Mouse (Mus musculus) myocyte (in vitro differentiated cells): ENCODE results near the gene Sel1l. TPM values are rescaled to one million over a fixed set of nuclear protein-coding genes. Genes with fewer than 3 reads are reported as not detected.

Experiments
- H3K27me3 ChIP-seq: one replicate; pipeline ENCODE4 v1.6.1; 2011; ENCODE audit not compliant: control insufficient read depth, insufficient read depth, insufficient read length
- H3K36me3 ChIP-seq: one replicate; pipeline ENCODE4 v1.6.1; 2011; ENCODE audit not compliant: control insufficient read depth, insufficient read depth
- H3K4me2 ChIP-seq: one replicate; pipeline ENCODE4 v1.6.1; 2011; ENCODE audit warnings: low read depth, control low read depth
- H3K4me3 ChIP-seq: one replicate; pipeline ENCODE4 v1.5.1; 2011; ENCODE audit warnings: mild to moderate bottlenecking, control low read depth, moderate library complexity
- H3K79me2 ChIP-seq: one replicate; pipeline ENCODE4 v1.6.1; 2011; ENCODE audit not compliant: control insufficient read depth, insufficient read depth
- H3ac ChIP-seq: one replicate; pipeline ENCODE4 v1.6.1; 2011; ENCODE audit not compliant: control insufficient read depth, insufficient read length
- CEBPB ChIP-seq: IDR thresholded peaks from 2 replicates; pipeline ENCODE4 v1.6.1; 2011; ENCODE audit warnings: mild to moderate bottlenecking, moderate library complexity; ENCODE audit not compliant: poor library complexity, insufficient read depth, severe bottlenecking
- E2F4 ChIP-seq: IDR thresholded peaks from one replicate; pipeline ENCODE4 v1.6.1; 2011; ENCODE audit warnings: mild to moderate bottlenecking, control low read depth, moderate library complexity; ENCODE audit not compliant: insufficient read depth
- MAX ChIP-seq: IDR thresholded peaks from one replicate; pipeline ENCODE4 v1.6.1; 2011; ENCODE audit warnings: low read depth, mild to moderate bottlenecking, control low read depth
- MYOD1 ChIP-seq, 3 experiments: IDR thresholded peaks; one replicate each; pipeline ENCODE4 v1.6.1; 2011; ENCODE audit warnings: control low read depth in 2 of 3, low read depth in 2 of 3, mild to moderate bottlenecking in 2 of 3, moderate library complexity in 1 of 3; ENCODE audit not compliant: insufficient read length in 2 of 3, control insufficient read depth in 1 of 3
- MYOG ChIP-seq, 3 experiments: IDR thresholded peaks; one replicate each; pipeline ENCODE4 v1.6.1; 2011; ENCODE audit warnings: control low read depth in 2 of 3, low read depth in 2 of 3, mild to moderate bottlenecking in 2 of 3; ENCODE audit not compliant: insufficient read length in 2 of 3, control insufficient read depth in 1 of 3, insufficient read depth in 1 of 3
- POLR2A ChIP-seq: IDR thresholded peaks from one replicate; pipeline ENCODE4 v1.6.1; 2011; ENCODE audit warnings: low read depth, mild to moderate bottlenecking, control low read depth, moderate library complexity; ENCODE audit not compliant: insufficient read length
- POLR2AphosphoS2 ChIP-seq: IDR thresholded peaks from one replicate; pipeline ENCODE4 v1.6.1; 2011; ENCODE audit warnings: low read depth, control low read depth; ENCODE audit not compliant: insufficient read length
- REST ChIP-seq: IDR thresholded peaks from one replicate; pipeline ENCODE4 v1.6.1; 2011; ENCODE audit warnings: mild to moderate bottlenecking, control low read depth, moderate library complexity; ENCODE audit not compliant: insufficient read depth, insufficient read length
- SRF ChIP-seq: IDR thresholded peaks from one replicate; pipeline ENCODE4 v1.6.1; 2011; ENCODE audit warnings: low read depth; ENCODE audit not compliant: control insufficient read depth, insufficient read length
- TCF12 ChIP-seq: IDR thresholded peaks from one replicate; pipeline ENCODE4 v1.6.1; 2011; ENCODE audit warnings: mild to moderate bottlenecking, control low read depth; ENCODE audit not compliant: poor library complexity, insufficient read depth, severe bottlenecking
- TCF3 ChIP-seq: IDR thresholded peaks from one replicate; pipeline ENCODE4 v1.6.1; 2011; ENCODE audit warnings: low read depth, control low read depth; ENCODE audit not compliant: insufficient read length
- USF1 ChIP-seq: IDR thresholded peaks from one replicate; pipeline ENCODE4 v1.6.1; 2011; ENCODE audit warnings: low read depth, mild to moderate bottlenecking, control low read depth, moderate library complexity
- polyA plus RNA-seq: library from polyadenylated mRNA; unstranded; fragments of >200 nt; fragmentation: generic; extraction: Trizol; gene quantifications from one replicate; pipeline ENCODE4 v1.2.1, GENCODE M21; 2012; ENCODE audit warnings: missing spikeins

The Sel1l gene
- polyA plus RNA-seq = 54.2 TPM

DNA sequence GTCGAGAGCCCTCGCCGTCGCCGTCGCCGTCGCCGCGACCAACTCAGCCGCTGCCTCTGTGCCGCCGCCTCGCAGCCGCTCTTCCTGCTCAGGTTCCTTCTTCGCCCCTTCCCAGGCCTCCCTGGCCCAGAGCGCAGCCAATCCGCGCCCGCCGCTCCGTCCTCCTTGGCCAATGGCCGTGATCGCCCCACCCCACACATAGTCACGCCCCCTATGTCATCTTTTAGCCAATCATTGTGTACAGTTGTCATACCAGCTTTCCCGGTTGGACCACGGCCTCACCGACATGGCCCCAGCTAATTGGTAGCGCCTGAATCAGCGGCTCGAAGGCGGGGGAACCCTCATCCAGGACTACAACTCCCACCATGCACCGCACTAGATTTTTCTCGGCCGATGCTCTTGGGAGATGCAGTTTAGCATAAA is at the start of gene Sel1l:
TSS of gene Sel1l (minus strand) at position 113 of the 423 bp plus-strand sequence.
- Histone ChIP-seq H3K27me3 (peaks cover under 1% of the 10 kb centered on the region), H3K36me3 (no peaks in the 10 kb centered on the region), H3K4me3 (peak within 1 kb of the TSS; percentile 51), H3ac (peak within 1 kb of the TSS; percentile 63), H3K79me2 (peaks cover 28% of the 10 kb centered on the region), H3K4me2 (peak within 1 kb of the TSS; percentile 74)
- TF ChIP-seq REST (peak; percentile 1), MYOG (IDR thresholded peaks at IDR 0.05; ENCODE audit: control insufficient read depth in 1 of 3, insufficient read depth in 1 of 3, insufficient read length in 2 of 3, low read depth in 2 of 3) (no peak), POLR2A (peak; percentile 100), CEBPB (no peak), SRF (peak; percentile 50), MYOD1 (IDR thresholded peaks at IDR 0.05; ENCODE audit: control insufficient read depth in 1 of 3, insufficient read length in 2 of 3, low read depth in 2 of 3) (peak in 1 of 3 experiments; percentile 21), POLR2AphosphoS2 (peak; percentile 97), MAX (no peak)

DNA sequence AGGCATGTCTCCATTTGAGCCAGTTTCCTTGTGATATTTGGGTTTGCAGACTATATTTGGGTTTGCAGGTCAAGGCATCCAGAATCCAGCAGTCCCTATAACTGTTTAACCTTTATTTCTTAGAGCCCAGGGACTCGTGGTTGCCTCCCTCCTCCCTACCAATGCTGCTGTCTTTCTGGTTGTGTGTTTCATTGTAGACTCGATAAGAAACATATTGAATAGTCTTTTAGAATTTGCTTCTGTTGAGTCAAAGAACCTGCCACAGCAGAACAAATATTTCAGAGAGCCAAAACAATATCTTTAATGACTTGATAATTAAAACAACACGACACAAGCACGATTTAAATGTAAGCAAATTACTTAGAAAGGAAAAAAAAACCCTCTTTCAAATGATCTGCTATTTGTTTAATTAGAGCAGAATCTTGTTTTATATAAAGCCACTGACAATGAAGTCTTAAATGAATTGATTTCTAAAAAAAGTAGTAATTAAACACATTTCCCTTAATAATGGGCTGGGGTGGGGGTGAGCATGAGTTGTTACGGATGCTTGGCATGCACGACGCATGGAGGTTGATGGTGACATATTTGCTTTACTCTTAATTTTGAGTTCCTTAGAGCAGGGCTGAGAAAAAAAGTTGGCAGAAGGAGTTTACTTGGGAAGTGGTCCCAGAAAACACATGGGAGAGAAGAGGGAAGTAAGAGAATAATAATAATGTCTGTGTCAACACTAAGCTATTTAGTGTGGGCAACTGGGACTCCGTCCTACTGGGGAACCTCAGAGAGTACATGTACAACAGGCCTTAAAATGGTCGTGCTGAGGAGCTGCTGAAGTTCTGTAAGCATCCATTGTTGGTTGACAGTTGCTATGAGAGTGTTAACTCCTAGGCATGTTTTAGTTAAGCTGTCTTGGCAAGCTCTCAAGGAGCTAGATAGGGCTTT is 43.9 kb upstream of the Sel1l start:
- H3ac ChIP-seq = no peak overlapping the region
- TF ChIP-seq CEBPB (no peak), MYOD1 (IDR thresholded peaks at IDR 0.05; ENCODE audit: control insufficient read depth in 1 of 3, insufficient read length in 2 of 3, low read depth in 2 of 3) (no peak), REST (no peak), E2F4 (no peak), POLR2A (no peak), TCF12 (no peak)
- no peaks in the 10 kb centered on the region for H3K36me3 ChIP-seq
- H3K4me2 ChIP-seq = no peak overlapping the region
- H3K79me2 ChIP-seq = no peaks in the 10 kb centered on the region
- no peaks in the 10 kb centered on the region for H3K27me3 ChIP-seq
- no peak overlapping the region for H3K4me3 ChIP-seq

DNA sequence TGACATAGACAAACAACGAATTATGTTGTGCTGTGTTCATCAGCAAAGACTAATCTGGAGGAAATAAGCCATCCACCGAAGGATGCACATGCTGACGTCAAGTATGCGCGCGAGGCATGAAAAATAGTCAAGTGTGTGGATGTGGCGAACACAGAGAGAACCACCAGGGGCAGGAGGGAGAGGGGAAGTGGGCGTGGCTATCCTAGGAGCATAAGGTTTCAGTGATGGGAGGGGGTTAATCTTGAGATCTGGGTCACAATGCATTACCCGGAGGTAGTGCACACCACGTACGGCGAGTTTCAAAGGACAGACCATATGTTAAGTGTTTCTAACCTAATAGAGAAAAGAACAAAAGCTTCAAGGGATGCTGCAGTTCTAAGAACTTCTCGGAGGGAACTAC is 31.5 kb upstream of the Sel1l start:
- no peaks in the 10 kb centered on the region for H3K79me2 ChIP-seq
- H3K4me2 ChIP-seq = no peak overlapping the region
- H3K4me3 ChIP-seq = no peak overlapping the region
- no peaks in the 10 kb centered on the region for H3K27me3 ChIP-seq
- H3K36me3 ChIP-seq = no peaks in the 10 kb centered on the region
- TF ChIP-seq TCF3 (no peak), REST (no peak), MAX (no peak), SRF (no peak), MYOG (IDR thresholded peaks at IDR 0.05; ENCODE audit: control insufficient read depth in 1 of 3, insufficient read depth in 1 of 3, insufficient read length in 2 of 3, low read depth in 2 of 3) (no peak), POLR2AphosphoS2 (no peak), MYOD1 (IDR thresholded peaks at IDR 0.05; ENCODE audit: control insufficient read depth in 1 of 3, insufficient read length in 2 of 3, low read depth in 2 of 3) (no peak), TCF12 (no peak), POLR2A (no peak), E2F4 (no peak)
- H3ac ChIP-seq = no peak overlapping the region

DNA sequence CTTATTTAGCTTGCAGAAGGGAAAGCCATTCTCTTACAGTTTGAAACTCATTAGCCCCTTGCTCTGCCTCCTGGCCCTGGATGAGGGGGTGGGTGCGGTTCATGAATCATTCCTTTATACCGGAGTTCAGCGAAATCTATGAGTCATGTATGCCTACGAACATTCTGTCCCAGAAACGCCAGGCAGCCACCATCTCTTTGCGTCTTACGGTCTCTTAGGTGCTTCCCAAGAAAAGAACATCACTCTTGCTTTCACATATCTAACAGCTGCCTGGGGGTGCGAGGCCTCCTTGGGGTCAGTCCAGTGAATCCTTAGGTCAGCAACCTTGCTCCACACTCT is 29.9 kb upstream of the Sel1l start:
- Histone ChIP-seq H3ac (no peak overlapping the region), H3K79me2 (no peaks in the 10 kb centered on the region), H3K36me3 (no peaks in the 10 kb centered on the region), H3K4me3 (no peak overlapping the region), H3K4me2 (peak overlapping the region; percentile 66), H3K27me3 (no peaks in the 10 kb centered on the region)
- TF ChIP-seq SRF = no peak
- TF ChIP-seq POLR2A = no peak
- no peak for TF ChIP-seq REST
- no peak for TF ChIP-seq MYOG (IDR thresholded peaks at IDR 0.05; ENCODE audit: control insufficient read depth in 1 of 3, insufficient read depth in 1 of 3, insufficient read length in 2 of 3, low read depth in 2 of 3)
- TF ChIP-seq POLR2AphosphoS2 = no peak
- no peak for TF ChIP-seq MAX
- TF ChIP-seq TCF12 = no peak
- TF ChIP-seq TCF3 = no peak
- TF ChIP-seq MYOD1 (IDR thresholded peaks at IDR 0.05; ENCODE audit: control insufficient read depth in 1 of 3, insufficient read length in 2 of 3, low read depth in 2 of 3) = no peak
- no peak for TF ChIP-seq E2F4
- TF ChIP-seq USF1 = no peak
- TF ChIP-seq CEBPB = no peak
